Mouse (Mus musculus): Measurements from ENCODE around the gene Ptov1.
A peak's percentile ranks its signal among the peaks of the same experiment; 100 is the strongest.

DNA sequence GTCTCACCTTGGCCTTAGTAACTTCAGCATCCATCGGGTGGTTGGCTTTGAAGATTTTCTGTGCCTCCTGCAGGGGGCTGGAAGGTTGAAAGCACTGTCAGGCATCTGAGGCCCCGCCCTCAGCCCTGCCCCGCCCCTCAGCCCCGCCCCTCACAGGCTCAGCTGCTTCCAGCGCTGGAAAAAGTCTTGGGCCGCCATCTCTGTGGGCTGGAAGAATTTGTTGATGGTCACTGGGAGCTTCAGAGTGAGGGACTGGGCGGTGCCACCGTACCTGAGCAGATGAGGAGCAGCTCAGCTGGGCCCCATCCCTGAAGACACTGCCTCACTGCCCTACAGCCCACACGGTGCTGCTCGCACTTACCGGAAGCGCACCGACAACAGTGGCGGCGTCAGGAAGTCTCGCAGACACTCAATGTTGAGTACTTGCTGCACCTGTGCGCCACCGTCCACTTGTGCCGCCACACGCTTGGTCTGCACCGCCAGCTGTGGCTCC is 31.7 kb upstream of the Ptov1 start:
- TF ChIP-seq POLR2A (IDR thresholded peaks at IDR 0.05; ENCODE audit: extremely low read depth, insufficient read depth, low read length): peak; percentile 32; the same call in 1 of the 2 replicates
- TF ChIP-seq CTCF (IDR thresholded peaks at IDR 0.05; ENCODE audit: extremely low read depth, insufficient read depth, low read length): no peak
